Mouse (Mus musculus) gonadal fat pad, adult 2 months (tissue): ENCODE measurements around the gene Zrsr1. TPM values are rescaled to one million over a fixed set of nuclear protein-coding genes. Genes with fewer than 3 reads are reported as not detected.

ENCODE experiments used
- DNase-seq: peaks from one replicate; pipeline ENCODE4 v3.0.0-alpha.2; 2012; ENCODE audit warnings: low read depth
- polyA plus RNA-seq: library from polyadenylated mRNA; depleted of rRNA; stranded (reverse); fragments of >200 nt; gene quantifications from 2 replicates; pipeline ENCODE4 v1.2.3, GENCODE M21; 2012; rRNA removed

Zrsr1 gene
- 7.5 and 10.3 TPM in 2 replicates for polyA plus RNA-seq

DNA sequence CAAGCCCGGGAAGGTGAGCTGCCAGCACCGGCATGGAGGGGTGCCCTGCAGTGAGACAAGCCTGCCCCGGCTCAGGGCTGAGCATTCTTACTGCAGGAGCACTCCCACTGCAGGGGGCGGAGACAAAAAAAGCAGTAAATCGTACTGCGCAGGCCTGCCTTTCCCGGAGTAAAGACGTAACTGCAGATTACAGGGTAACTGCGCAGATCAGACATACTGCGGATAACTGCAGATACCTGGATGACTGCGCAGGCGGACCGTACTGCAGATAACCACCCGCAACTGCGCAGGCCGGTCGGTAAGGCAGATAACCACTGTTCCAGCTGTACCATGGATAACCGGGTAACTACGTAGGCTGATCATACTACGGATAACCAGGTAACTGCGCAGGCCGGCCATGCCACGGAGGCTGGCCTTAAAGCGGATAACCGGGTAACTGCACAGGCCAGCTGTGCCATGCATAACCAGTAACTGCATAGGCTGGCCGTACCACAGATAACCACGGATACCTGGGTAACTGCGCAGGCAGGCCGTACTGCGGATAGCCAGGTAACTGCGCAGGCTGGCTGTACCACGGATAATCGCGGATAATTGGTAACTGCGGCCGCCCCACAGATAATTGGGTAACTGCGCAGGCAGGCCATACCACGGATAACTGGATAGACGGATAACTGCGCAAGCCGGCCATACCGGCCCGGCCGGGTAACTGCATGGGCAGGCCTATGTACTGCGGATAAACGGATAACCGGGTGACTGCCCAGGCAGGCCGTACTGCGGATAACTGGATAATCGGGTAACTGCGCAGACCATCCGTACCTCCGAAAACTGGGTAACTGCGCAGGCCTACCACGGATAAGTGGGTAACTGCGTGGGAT lies at the start of gene Zrsr1:
Zrsr1 (plus strand) TSS at position 171 of the 875 bp plus-strand sequence.
- DNase-seq: no peak

DNA sequence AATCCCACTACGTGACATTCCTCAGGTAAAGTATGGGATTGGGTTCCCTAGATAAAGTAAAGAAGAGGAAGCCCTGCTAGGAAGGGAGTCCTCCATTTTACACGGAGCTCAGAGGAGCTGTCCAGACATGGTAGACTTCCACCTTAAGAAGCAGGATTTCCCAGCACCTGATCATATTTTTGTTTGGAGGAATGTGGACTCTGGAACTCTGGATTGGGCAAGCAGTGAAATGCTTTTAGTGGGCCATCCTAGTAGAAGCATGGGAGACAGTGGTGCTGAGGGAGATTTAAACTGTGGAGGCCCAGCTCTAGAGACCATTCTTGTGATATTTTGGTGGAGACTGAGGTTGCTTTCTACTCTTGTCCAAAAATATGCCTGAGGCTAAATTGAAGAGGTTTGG lies 49.3 kb upstream of the Zrsr1 start:
- no peak for DNase-seq

DNA sequence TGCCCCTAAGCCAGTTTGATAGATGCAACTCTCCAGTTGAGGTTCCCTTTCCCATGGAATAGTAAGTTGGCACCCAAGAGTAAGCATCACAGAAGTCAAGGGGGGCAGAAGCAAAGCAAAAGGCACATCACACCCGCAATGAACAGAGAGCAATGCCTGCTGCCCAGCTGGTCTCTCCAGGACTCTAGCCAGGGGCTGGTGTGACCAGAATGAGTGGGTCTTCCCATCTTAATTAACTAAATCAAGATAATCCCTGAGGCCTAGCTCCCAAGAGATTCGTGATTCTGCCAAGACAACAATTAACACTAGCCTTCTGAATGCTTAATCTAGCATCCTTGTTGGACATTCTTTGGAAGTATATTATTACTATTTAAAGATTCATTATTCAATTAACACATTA lies 48.2 kb upstream of the Zrsr1 start:
- DNase-seq: no peak

DNA sequence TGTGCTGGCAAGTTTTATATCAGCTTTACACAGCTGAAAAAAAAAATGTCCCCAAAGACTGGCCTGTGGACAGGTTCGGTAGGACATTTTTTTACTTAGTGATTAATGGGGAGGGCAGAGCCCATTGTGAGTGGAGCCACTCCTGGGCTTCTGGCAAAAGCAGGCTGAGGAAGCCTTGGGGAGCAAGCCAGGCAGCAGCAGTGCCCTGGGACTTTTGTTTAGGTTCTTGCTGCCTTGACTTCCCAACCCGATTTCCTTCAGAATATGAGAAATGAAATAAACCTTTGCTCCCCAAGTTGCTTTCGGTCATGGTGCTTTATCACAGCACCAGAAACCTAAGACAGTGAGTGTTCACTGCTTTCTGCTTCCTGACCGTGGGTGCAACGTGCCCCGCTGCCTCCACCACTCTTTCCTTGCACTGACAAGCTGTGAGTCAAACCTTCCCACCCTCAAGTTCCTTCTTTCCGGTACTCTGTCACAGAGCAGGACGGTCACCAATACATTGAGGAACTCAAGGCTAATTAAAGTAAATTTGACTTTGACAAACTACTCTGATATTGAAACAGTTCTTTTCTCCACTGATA lies 43.1 kb upstream of the Zrsr1 start:
- no peak for DNase-seq

DNA sequence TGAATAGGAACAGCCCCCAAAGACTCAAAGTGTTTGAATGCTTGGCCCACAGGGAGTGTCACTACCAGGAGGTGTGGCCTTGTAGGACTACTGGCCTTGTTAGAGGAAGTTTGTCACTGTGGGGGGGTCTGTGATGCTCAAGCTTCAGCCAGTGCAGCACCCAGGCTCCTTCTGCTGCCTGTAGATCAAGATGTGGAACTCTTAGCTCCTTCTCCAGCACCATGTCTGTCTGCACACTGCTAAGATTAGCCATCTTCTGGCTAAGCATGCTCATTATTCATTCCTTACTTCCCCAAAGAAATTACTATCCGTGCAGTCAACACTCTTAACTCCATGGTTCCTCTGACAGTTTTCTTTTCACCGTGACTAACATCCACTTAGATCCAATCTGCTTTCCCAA lies 41.7 kb upstream of the Zrsr1 start:
- DNase-seq: no peak

- DNase-seq: no peak
These were observed 40.4 kb upstream of the Zrsr1 start for GRCm38 (mm10) chr11:22931320-22931905.

GRCm38 (mm10) chr11:22932167-22932566 lies 39.6 kb upstream of the Zrsr1 start:
- no peak for DNase-seq

DNA sequence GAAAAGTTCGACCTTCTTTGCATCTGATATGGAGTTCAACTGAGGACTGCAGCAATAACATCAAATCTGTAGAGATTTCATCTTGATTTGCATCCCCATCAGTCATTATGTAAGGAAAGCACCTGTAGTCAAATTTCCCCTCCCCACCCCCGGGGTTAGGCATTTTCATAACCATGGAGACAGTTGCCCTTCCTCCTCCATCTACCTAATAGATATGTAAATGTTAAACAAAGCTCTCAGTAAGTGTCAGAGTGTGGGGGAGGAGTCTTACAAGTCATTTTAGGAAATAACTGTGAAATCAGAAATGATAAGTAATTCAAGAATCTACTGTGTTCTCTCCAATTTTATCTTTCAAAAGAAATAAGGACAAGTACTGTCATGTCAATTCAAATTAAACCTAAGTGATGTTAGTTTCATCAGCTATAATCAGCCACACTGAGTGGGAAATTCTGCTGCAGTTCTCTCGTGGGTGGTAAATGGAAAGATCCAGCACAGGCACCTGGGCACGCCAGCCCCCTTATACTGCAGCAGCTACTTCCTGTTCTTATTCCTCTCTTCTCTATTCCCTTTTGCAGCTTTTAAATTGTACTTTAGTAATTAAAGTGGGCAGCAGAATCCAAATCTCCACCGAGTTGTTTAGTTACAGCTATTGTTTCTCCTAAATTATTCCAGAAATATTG lies 35.2 kb upstream of the Zrsr1 start:
- no peak for DNase-seq

DNA sequence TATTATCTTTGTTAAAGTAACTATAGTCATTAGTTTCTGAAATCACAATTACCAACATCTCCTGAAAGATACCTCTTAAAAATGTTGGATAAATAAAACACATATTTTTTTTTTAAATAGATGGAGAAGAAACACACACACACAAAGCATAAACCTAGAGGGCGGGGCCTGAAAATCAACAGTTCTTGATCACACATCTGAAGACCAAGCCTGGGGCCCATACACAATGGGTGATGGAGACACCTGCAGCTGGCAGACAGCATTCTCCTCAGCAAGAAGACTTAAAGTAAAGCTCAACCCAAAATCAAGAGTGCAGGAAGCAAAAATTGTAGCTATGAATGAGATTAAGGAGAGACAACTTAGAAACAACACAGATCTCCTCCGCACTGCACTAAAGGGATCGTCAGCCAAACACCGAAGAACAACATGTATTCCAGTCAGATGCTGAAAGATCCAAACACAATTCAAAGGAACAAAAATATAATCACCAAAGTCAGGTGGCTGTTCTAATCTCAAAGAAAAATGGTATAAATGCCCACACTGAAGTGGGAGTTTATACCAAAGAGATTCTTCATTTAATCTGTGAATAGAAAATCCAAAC lies 34.0 kb upstream of the Zrsr1 start:
- DNase-seq: no peak

DNA sequence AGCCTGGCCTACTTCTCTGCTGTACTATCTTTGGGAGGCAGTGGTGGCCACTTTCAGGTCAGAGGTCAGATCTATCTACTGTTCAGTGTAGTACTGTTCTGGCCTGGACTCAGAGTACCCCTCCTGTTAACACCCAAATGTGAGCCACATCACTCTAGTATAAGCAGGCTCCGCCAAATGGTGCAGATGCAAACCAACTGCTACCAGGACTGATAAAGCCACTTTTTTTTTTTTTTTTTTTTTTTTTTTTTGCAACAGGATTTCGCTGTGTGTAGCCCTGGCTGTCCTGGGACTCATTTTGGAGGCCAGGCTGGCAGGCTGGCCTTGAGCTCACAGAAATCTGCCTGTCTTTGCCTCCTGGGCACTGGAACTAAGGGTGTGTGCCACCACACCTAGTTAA lies 32.8 kb upstream of the Zrsr1 start:
- DNase-seq: no peak

DNA sequence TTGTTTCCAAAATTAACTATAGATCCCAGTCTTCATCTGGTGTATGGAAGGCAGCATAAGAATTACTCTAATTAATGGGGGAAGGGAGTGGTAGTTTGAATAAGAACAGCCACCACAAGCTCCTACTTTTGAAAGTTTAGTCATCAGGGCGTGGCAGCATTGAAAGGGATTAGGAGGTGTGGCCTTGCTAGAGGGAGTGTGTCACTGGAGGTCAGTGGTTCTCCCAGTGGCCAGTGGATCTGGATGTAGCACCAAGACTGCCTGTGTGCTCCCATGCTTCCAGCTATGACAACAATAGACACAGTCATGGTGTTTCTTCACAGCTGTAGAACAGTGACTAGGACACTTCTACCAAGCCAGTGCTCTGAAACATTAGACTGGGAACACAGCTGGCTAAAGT lies 22.7 kb upstream of the Zrsr1 start:
- DNase-seq: no peak

DNA sequence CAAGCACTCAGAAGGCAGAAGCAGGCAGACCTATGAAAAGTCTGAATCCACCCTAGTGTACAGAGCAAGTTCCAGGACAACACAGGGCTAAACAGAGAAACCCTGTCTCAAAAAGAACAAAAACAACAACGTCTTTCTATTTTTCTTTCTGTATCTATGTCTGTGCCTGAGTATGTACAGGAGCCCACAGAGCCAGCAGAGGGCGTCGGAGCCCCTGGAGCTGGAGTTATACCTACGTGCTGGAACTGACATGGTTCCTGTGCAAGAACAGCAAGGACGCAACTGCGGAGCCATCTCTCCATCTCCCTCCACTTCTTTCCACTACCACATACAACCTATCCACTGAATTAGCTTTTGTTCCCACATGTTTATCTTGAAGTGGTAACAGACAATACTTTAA lies 21.7 kb upstream of the Zrsr1 start:
- no peak for DNase-seq

- no peak for DNase-seq
These were observed 19.1 kb upstream of the Zrsr1 start for GRCm38 (mm10) chr11:22952668-22953067.

DNA sequence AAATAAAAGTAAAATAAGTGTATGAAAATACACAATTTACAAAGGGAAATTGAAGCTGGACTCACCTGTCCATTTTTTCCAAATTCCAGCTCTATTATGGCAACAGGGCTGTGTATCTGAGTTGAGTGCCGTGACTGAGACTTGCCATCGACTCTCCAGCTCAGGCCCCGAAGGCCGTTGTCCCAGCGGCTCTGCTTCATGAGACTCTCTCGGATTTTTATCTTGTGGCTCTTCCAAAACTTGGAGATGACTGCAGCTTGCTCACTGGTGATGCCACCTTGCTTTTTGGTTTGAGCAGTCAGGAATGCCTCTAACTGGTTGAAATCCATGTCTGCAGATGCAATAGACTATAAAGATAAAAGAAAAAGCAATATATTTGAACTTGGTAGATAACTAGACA lies 15.5 kb upstream of the Zrsr1 start:
- no peak for DNase-seq

GRCm38 (mm10) chr11:22956830-22957229 lies 15.0 kb upstream of the Zrsr1 start:
- no peak for DNase-seq

GRCm38 (mm10) chr11:22957791-22958374 lies 13.9 kb upstream of the Zrsr1 start:
- DNase-seq: no peak

DNA sequence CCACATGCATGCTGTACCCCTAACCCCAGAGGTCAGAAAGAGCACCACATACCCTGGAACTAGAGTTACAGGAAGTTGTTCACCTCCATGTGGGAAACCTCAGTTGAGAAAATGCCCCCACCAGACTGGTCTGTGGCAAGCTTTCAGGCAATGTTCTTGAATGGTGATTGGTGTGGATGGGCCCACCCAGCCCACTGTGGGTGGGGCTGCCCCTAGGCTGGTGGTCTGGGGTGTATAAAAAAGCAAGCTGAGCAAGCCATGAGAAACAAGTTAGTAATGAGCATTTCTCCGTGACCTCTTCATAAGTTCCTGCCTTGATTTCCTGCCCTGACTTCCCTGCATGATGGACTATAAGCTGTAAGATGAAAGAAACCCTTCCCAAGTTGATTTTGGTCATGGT lies 9.7 kb upstream of the Zrsr1 start:
- DNase-seq: no peak

DNA sequence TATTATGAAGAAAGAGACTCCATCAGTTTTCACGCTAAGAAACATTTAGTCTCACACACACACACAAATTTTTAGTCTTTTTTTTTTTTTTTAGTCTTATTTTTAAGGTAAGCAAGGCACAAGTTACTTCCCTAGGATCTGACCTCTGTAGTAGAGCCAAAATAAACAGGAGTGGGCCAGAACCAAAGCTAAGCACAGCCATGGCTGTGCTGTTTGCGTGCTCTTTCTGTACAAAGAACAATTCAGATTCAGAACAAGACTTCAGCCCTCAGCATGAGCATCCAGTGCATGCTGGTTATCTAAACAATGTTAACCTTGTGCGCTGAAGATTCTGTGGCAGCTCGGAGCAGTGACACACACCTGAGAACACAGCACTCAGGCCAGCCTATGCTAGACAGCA lies 7.4 kb upstream of the Zrsr1 start:
- no peak for DNase-seq

- DNase-seq: no peak
These were observed 6.3 kb upstream of the Zrsr1 start for GRCm38 (mm10) chr11:22965503-22965902.

DNA sequence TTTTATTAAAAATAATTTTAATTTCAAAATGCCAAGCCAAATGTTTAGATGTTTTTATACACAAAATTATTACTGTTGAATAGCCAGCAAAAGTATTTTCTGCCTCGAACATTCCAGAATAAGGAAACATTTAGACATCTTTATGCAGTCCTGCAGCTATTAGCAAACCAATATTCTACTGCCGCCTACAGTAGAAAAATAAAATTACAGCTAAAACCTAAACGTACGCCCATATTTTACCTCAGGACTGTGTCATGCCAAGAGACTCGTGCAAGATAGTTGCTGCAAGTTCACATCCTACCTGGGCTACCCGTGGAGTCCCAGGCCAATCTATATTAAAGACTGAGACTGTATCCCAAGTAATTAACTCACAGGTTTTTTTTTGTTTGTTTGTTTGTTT lies 2.3 kb upstream of the Zrsr1 start:
- no peak for DNase-seq

- no peak for DNase-seq
These were observed 1.3 kb upstream of the Zrsr1 start for GRCm38 (mm10) chr11:22970546-22970945.
